Mouse (Mus musculus): ENCODE data around the gene Il12rb2.

GRCm38 (mm10) chr6:67309752-67310151 lies 66.2 kb downstream of the Il12rb2 start:
- no peak for TF ChIP-seq GATA1 (IDR thresholded peaks at IDR 0.05; ENCODE audit: borderline replicate concordance, low read length)
- TF ChIP-seq CTCF (IDR thresholded peaks at IDR 0.05; ENCODE audit: low read depth, low read length): no peak

Data from G1E (cell line).